Mouse (Mus musculus) cerebellum, adult 8-10 months (tissue): ENCODE results near the gene Gm13691.
"Not testable (repeated sequence)": the region's sequence is repeated elsewhere in the genome, so short reads cannot be mapped to it uniquely, and the experiment has no call there.

Experiments used
- DNase-seq: peaks from one replicate; pipeline ENCODE4 v3.0.0; 2022

The Gm13691 gene

DNA sequence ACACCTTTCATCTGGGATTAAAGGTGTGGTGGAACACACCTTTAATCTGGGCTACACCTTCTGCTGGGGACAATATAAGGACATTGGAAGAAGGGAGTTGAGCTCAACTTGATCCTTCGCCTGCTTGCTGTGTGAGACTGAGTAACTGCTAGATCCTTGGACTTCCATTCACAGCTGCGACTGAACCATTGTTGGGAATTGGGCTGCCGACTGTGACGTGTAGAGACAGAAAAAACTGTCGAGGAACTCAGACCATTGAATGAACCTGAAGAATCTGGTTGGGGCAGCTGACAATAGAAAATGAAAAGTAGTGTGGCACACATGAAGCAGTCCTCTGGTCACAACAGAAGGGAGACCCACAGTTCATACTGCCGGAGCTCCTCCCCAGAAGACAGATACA lies at the start of gene Gm13691:
TSS of gene Gm13691 (plus strand) at position 301 of the 400 bp plus-strand sequence.
- DNase-seq, result not testable (repeated sequence)

DNA sequence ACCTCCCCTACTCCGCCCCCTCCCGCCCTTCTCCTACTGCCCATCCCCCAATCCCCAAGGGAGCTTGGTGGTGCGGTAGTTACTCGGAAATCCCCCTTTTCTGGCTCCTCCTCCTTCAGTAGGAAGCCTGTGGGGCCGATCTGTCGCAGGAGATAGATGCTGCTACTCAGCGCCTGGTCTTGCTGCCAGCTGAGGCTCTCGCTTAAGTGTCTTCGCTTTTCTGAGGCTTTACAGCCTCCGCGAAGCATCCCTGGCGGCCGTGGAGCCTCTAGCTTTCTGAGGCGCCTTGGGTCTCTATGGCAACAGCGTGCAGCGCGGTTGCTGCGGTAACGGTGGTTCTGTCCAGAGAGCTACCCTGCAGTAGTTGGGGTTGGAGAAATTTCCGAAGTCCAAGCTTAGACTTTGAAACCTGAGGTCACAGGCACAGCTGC lies 49.4 kb upstream of the Gm13691 start, which contains the start of gene Zswim2:
TSS of gene Zswim2 (minus strand) at position 298 of the 431 bp plus-strand sequence.
- peak; percentile 30 for DNase-seq

DNA sequence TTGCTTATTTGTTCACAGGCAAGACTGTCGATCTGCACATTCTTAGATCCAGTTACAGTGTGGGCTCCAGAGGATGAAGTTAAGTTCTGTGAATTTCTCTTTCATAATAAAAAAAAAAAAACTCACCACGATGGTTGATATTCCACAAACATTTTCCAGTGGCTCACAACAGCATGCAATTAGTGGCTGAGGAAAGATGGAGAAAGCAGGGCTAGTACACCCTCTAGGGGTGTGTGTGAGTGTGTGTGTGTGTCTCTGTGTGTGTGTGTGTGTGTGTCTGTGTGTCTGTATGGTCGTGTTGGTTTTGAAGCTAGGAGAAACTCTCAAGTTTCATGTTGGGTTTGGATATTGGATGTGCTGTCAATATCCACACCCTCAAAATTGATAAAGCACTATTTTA lies 49.0 kb upstream of the Gm13691 start:
- no peak for DNase-seq

DNA sequence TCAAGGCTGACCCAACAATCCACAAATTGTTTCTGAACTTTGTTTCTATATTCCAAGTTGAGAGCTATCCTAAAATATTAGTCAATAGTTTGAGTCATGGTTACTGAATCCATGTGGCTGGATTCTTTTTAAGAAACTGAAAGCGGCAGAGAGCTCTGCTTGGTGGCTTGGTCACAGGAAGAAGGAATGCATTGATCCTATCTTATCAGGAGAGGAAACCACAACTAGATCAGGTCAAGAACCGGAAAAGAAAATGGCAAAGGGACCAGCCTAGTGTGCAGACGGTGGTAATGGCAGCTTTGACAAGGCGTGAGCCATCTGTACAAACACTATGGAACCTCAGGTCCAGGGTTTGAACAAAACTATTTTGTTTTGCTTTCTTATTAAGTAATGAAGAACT lies 48.6 kb upstream of the Gm13691 start:
- DNase-seq, result no peak

DNA sequence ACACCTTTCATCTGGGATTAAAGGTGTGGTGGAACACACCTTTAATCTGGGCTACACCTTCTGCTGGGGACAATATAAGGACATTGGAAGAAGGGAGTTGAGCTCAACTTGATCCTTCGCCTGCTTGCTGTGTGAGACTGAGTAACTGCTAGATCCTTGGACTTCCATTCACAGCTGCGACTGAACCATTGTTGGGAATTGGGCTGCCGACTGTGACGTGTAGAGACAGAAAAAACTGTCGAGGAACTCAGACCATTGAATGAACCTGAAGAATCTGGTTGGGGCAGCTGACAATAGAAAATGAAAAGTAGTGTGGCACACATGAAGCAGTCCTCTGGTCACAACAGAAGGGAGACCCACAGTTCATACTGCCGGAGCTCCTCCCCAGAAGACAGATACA lies 35.0 kb upstream of the Gm13691 start, which contains the start of gene Gm13698:
TSS of gene Gm13698 (plus strand) at position 301 of the 400 bp plus-strand sequence.
- DNase-seq, result not testable (repeated sequence)

DNA sequence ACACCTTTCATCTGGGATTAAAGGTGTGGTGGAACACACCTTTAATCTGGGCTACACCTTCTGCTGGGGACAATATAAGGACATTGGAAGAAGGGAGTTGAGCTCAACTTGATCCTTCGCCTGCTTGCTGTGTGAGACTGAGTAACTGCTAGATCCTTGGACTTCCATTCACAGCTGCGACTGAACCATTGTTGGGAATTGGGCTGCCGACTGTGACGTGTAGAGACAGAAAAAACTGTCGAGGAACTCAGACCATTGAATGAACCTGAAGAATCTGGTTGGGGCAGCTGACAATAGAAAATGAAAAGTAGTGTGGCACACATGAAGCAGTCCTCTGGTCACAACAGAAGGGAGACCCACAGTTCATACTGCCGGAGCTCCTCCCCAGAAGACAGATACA lies 29.1 kb upstream of the Gm13691 start, which contains the start of gene Gm13693:
TSS of gene Gm13693 (plus strand) at position 301 of the 400 bp plus-strand sequence.
- not testable (repeated sequence) for DNase-seq

DNA sequence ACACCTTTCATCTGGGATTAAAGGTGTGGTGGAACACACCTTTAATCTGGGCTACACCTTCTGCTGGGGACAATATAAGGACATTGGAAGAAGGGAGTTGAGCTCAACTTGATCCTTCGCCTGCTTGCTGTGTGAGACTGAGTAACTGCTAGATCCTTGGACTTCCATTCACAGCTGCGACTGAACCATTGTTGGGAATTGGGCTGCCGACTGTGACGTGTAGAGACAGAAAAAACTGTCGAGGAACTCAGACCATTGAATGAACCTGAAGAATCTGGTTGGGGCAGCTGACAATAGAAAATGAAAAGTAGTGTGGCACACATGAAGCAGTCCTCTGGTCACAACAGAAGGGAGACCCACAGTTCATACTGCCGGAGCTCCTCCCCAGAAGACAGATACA lies 23.3 kb upstream of the Gm13691 start, which contains the start of gene Gm13695:
TSS of gene Gm13695 (plus strand) at position 301 of the 400 bp plus-strand sequence.
- not testable (repeated sequence) for DNase-seq

DNA sequence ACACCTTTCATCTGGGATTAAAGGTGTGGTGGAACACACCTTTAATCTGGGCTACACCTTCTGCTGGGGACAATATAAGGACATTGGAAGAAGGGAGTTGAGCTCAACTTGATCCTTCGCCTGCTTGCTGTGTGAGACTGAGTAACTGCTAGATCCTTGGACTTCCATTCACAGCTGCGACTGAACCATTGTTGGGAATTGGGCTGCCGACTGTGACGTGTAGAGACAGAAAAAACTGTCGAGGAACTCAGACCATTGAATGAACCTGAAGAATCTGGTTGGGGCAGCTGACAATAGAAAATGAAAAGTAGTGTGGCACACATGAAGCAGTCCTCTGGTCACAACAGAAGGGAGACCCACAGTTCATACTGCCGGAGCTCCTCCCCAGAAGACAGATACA lies 17.5 kb upstream of the Gm13691 start, which contains the start of gene Gm13696:
TSS of gene Gm13696 (plus strand) at position 301 of the 400 bp plus-strand sequence.
- DNase-seq, result not testable (repeated sequence)

DNA sequence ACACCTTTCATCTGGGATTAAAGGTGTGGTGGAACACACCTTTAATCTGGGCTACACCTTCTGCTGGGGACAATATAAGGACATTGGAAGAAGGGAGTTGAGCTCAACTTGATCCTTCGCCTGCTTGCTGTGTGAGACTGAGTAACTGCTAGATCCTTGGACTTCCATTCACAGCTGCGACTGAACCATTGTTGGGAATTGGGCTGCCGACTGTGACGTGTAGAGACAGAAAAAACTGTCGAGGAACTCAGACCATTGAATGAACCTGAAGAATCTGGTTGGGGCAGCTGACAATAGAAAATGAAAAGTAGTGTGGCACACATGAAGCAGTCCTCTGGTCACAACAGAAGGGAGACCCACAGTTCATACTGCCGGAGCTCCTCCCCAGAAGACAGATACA lies 11.7 kb upstream of the Gm13691 start, which contains the start of gene Gm13694:
TSS of gene Gm13694 (plus strand) at position 301 of the 400 bp plus-strand sequence.
- not testable (repeated sequence) for DNase-seq

DNA sequence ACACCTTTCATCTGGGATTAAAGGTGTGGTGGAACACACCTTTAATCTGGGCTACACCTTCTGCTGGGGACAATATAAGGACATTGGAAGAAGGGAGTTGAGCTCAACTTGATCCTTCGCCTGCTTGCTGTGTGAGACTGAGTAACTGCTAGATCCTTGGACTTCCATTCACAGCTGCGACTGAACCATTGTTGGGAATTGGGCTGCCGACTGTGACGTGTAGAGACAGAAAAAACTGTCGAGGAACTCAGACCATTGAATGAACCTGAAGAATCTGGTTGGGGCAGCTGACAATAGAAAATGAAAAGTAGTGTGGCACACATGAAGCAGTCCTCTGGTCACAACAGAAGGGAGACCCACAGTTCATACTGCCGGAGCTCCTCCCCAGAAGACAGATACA lies 5.9 kb upstream of the Gm13691 start, which contains the start of gene Gm13697:
TSS of gene Gm13697 (plus strand) at position 301 of the 400 bp plus-strand sequence.
- DNase-seq, result not testable (repeated sequence)

DNA sequence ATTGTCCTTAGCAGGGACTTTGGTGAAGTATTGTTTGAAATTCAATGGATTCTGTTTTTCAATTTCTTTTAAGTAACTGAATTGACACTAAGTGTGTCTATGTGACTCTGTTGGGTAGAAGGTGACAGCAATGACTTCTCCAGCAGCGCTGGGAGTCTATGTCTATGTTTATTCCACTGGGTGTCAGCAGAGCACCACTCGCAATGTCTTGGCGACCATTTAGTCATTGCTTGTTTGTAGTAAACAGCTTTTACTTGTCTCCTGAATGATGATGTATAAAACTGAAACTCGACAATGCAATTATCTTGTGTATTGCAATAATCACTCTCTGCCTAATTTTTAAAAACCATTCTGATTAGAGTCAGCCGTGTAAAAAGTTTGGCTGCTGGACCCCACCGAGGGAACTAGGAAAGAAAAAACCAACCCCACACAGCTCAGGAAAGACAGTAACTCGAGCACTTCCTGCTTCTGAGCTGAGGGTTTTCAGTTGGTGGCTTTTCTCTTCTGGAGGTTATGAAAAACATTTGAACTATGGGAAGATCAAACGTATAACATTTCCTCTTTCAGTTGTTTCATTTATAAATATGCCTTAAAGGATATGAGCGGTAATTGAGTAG lies 3.4 kb downstream of the Gm13691 start:
- not testable (repeated sequence) for DNase-seq

DNA sequence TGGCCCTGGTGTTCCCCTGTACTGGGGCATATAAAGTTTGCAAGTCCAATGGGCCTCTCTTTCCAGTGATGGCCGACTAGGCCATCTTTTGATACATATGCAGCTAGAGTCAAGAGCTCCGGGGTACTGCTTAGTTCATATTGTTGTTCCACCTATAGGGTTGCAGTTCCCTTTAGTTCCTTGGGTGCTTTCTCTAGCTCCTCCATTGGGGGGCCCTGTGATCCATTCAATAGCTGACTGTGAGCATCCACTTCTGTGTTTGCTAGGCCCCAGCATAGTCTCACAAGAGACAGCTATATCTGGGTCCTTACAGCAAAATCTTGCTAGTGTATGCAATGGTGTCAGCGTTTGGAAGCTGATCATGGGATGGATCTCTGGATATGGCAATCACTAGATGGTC lies 4.2 kb downstream of the Gm13691 start:
- DNase-seq, result not testable (repeated sequence)

DNA sequence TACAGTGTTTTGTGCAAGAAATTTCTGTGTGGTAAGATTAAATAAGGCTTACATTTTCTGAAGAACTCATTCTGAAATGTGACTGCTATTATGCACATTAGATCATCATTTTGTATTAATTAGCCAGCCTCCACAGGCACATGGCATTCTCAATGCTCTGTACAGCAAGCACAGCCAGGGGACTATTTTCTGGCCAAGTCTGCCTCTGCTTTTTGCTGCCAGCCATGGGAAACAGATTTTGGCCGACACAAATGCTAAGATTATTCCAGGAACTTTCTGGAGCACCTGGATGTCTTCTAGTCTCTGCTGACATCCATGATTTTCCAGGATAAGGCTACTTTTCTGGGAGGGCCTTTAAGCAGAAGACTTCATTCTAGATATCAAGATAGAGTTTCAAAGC lies 18.6 kb downstream of the Gm13691 start:
- no peak for DNase-seq

DNA sequence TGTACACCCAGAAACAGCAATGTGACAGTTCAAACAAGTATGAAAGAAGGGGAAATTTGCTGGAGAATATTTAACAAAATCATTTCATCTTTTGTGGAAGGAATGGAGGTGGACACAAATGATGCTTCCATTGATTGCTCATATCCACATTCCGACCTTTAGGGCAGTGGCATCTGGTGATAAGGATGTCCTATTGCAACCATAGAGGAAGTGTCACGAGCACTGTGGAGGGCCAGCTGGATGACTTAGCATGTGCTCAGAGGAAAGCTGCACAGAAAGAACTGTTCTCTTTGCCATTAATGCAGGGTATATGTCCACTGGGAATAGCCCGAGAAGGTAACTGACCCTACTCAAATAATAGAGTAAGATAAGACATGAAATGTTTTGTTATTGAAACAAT lies 19.5 kb downstream of the Gm13691 start:
- no peak for DNase-seq

DNA sequence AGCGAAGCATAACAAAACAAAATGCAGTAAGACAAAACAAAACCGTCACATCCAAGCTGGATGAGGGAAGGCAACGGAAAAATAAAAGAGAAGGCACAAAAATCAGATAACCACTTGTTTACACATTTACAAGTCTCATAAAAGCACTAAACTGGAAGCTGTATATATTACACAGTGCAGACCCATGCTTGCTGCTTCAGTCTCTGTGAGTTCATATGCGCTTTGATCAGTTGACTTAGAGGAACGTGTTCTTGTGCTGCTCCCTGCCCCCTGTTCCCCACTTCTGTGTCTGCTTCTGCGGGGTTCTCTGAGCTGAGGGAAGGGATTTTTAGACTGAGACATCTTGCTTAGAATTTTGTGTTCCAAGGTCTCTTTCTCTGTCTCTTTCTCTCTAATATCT lies 24.2 kb downstream of the Gm13691 start:
- no peak for DNase-seq

DNA sequence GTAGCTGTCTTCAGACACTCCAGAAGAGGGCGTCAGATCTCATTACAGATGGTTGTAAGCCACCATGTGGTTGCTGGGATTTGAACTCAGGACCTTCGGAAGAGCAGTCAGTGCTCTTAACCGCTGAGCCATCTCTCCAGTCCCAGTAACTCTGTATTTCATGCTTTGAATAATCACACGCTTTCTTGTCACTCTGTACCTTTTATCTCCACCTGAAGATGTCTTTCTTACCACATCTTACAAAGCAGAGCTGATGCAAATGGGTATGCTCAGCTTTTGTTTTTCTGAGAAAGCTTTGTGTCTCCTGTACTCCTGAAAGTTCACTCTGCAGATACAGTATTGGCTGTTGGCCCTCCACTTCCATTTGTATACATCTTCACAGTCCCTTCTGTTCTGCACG lies 25.9 kb downstream of the Gm13691 start:
- not testable (repeated sequence) for DNase-seq

DNA sequence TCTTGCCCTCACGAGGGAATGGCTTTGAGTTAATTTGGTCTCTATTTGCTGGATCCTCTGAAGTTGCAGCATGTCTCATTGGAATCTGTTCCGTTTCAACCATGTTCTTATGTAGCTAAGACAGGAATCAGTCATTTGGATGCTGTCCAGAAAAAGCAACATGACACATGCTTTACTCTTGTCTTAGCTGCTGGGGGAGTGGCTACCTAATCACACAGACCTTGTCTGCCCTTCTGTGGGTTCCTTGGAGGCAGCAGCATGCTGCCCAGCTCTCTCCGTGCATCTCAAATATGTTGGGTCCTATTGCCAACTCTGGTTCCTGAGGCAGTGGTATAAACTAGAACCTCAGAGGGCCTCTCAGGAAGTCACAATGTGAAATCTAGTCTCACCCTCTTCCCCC lies 28.0 kb downstream of the Gm13691 start:
- DNase-seq, result no peak

DNA sequence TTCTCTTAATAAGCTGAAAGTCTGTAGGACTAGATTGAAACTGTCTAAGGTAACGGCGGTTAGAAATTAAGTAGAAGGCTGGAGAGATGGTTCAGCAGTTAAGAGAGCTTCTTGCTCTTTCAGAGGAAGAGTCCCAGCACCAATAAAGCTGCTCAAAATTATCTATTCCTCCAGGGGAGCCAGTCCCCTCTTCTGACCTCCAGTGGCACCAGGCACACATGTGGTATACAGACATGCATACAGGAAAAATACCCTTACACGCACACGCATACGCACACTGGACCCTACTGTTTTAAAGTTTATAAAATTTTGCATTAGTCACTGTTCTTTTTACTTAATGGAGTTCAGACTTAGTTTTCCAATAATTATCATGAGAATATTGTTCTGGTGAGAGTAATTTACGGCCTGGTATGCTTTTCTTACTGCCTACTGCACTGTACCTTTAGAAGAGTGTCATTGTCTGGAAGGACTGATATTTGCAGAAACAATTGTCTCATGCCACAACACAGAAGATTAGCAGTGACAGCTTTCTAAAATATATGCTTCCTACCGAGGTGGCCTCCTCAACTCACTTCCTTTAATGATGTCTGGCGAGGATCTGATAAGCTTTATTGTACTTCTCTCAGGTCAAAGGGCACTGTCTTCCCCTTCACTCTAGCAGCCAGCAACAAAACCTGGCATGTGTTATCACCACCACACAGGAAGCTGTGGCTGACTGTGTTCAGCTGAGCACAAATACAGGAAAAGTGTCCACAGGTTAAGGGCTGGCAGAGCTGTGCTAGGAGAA lies 29.4 kb downstream of the Gm13691 start:
- no peak for DNase-seq

DNA sequence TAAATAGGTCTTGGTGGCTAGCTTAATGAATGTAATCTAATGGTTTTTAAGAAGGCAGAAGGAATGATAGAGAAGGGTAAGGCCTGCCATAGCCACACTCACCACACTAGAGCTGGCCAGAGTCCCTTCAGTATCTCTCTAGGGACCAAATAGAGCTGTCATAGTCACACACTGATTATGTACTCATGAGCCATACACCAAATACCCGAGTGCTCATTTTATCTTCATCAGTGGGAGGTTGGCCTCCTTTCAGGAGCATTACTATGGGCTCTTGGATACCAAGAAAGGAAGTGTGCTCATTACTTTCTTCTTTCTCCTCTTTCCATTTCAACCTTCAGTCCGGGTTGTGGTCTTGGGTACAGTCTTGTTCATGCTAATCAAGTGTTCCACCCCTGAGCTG lies 31.6 kb downstream of the Gm13691 start:
- DNase-seq, result no peak

DNA sequence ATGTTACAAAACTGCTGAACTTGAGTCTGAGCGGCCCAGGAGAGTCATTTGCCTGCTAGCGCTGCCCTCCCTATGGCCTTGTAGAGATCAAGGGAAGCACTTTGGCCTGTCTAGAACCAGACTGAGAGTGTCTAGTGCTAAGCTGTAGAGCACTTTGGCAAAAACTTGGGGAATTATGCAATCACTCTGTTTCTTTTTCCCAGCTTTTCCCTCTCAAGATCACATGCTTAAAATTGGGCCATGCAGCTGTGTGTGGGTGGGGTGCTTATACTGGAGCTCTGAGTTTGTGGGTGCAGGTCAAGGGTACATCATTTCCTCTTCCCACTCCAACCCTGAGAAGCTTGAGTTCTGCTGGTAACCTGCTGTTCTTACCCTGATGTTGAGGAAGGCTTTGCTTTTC lies 32.6 kb downstream of the Gm13691 start:
- DNase-seq, result no peak

DNA sequence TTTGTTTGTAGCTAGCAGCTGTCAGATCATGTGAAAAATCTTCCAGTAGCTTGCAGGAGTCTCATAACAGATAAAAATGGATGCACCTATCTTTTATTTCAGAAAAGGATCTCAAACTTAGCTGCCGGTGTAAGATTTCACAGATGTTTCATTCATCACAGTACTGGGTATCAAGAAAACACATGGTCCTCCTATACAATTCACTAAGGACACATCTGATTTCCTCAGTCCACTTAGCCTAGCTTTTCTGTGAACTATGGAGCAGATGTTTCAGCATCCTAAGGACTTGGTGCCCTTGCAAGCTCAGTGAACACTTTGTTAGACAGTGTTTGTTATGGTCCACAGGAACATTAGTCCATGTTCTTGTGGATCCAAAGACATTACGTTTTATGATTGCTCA lies 33.0 kb downstream of the Gm13691 start:
- no peak for DNase-seq

DNA sequence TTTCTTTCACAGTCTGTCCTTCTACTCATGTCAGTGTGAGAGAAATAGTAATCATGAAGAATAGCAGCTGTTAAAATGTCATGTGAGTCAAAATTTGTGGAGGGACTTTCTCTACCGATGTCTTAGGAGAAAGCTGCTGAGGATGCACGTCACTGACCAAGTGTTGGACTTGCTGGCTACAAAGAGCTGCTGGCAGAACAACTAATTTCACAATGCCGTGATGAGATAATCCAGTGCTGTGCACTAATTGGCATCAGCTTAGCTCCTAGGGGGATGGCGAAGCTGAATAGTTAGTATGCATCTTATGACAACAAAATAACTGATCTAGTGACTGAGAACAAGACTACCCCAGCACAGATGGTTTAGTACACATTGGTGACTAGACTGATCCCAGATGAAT lies 34.9 kb downstream of the Gm13691 start:
- DNase-seq, result no peak

DNA sequence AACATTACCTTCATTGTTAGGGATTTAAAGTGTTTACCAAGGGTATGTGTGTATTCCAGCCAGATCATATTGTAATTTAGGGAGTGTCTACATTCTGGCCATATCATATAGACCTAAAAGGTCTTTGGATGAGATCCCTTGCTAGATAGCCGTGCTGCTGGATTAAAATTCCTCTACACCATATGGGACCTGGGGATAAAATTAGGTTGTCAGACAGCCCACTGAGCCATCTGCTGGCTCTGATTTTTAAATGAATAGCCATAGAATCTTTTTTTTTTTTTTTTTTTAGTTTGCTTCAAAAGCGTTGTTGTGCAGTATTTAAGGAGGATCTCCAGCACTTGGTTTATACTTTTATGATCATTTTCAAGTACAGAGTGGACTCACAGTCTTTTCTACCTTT lies 42.2 kb downstream of the Gm13691 start:
- DNase-seq, result no peak

DNA sequence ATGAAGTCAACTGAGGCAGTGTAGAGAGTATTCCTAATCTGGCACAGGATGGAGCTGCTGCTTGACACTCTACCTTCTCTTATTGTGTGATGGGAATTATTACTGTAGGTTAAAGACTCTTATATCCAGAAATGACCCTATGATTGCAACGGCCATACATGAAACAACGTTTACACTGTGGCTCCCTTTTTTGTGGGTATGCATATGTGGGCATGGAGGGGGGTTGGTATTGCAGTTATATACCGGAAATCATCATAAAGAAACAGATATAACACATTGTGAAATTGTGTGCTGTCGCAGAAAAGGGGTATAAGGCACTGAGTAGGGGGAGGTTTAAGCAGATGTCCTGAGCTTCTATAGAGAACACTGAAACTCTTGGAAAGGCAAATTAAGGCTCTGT lies 45.6 kb downstream of the Gm13691 start:
- DNase-seq, result no peak
